Mouse (Mus musculus): ENCODE measurements at regions not wholly inside any gene's neighbourhood (a gene's known extent, or its start where the extent isn't known, plus 50 kb on each side); places are given as distances from the start of the nearest gene placed in this dataset.
A peak's percentile ranks its signal among the peaks of the same experiment; 100 is the strongest.
"Not testable (repeated sequence)": the region's sequence is repeated elsewhere in the genome, so short reads cannot be mapped to it uniquely, and the experiment has no call there.

GRCm38 (mm10) chr3:49586531-49587168 is 170.5 kb downstream of the Pcdh18 start:
- H3K27me3 ChIP-seq (ENCODE audit: control insufficient read depth, insufficient read depth, low read length): no peaks in the 10 kb centered on the region
- no peaks in the 10 kb centered on the region for H3K9me3 ChIP-seq (ENCODE audit: control insufficient read depth, low read length)
- no peaks in the 10 kb centered on the region for H3K36me3 ChIP-seq (ENCODE audit: control insufficient read depth, insufficient read depth, low read length)
- peak; percentile 86 for ATAC-seq (ENCODE audit: low FRiP score, low read depth)
- H3K4me1 ChIP-seq (ENCODE audit: control insufficient read depth, insufficient read depth, low read length): peaks cover 10% of the 10 kb centered on the region
- peak overlapping the region; percentile 71 for H3K27ac ChIP-seq (replicated peaks; ENCODE audit: low read depth, low read length)
- H3K9ac ChIP-seq (ENCODE audit: low read depth, low read length, severe bottlenecking): no peak overlapping the region
- WGBS: 26% methylated on average over 6 of the region's 6 CpGs
- peak; percentile 76 for DNase-seq (ENCODE audit: low spot score)
- TF ChIP-seq POLR2A (IDR thresholded peaks at IDR 0.05; ENCODE audit: borderline replicate concordance, extremely low read depth, insufficient read depth, insufficient read length): no peak
- no peak overlapping the region for H3K4me2 ChIP-seq (replicated peaks; ENCODE audit: low read depth, low read length, severe bottlenecking)
- H3K4me3 ChIP-seq (replicated peaks; ENCODE audit: low read length): no peak overlapping the region

DNA sequence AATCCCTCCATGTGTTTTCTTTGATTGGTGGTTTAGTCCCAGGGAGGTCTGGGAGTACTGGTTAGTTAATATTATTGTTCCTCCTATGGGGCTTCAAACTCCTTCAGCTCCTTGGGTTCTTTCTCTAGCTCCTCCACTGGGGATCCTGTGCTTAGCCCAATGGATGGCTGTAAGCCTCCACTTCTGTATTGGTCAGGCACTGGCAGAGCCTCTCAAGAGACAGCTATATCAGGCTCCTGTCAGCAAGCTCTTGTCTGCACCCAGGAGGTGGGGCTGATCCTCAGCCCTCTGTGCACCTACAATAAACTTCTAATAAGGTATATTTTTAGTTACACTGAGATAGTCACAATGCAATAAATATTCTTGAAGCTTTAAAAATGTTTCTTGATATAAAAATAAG is 171.2 kb downstream of the Pcdh18 start:
- ATAC-seq (ENCODE audit: low FRiP score, low read depth); H3K4me1 ChIP-seq (ENCODE audit: control insufficient read depth, insufficient read depth, low read length); H3K27me3 ChIP-seq (ENCODE audit: control insufficient read depth, insufficient read depth, low read length); H3K4me2 ChIP-seq (replicated peaks; ENCODE audit: low read depth, low read length, severe bottlenecking); DNase-seq (ENCODE audit: low spot score); H3K9me3 ChIP-seq (ENCODE audit: control insufficient read depth, low read length); H3K36me3 ChIP-seq (ENCODE audit: control insufficient read depth, insufficient read depth, low read length); H3K4me3 ChIP-seq (replicated peaks; ENCODE audit: low read length); H3K9ac ChIP-seq (ENCODE audit: low read depth, low read length, severe bottlenecking): not testable (repeated sequence)
- H3K27ac ChIP-seq (replicated peaks; ENCODE audit: low read depth, low read length): peak overlapping the region; percentile 38; the same call in 1 of the 2 replicates

GRCm38 (mm10) chr3:49566769-49567729 is 190.1 kb downstream of the Pcdh18 start:
- TF ChIP-seq POLR2A (IDR thresholded peaks at IDR 0.05; ENCODE audit: borderline replicate concordance, extremely low read depth, insufficient read depth, insufficient read length): no peak
- Histone ChIP-seq H3K27ac (replicated peaks; ENCODE audit: low read depth, low read length) (no peak overlapping the region), H3K9me3 (ENCODE audit: control insufficient read depth, low read length) (no peaks in the 10 kb centered on the region), H3K4me1 (ENCODE audit: control insufficient read depth, insufficient read depth, low read length) (no peaks in the 10 kb centered on the region), H3K4me2 (replicated peaks; ENCODE audit: low read depth, low read length, severe bottlenecking) (no peak overlapping the region), H3K4me3 (replicated peaks; ENCODE audit: low read length) (no peak overlapping the region), H3K36me3 (ENCODE audit: control insufficient read depth, insufficient read depth, low read length) (no peaks in the 10 kb centered on the region), H3K9ac (ENCODE audit: low read depth, low read length, severe bottlenecking) (no peak overlapping the region), H3K27me3 (ENCODE audit: control insufficient read depth, insufficient read depth, low read length) (no peaks in the 10 kb centered on the region)
- 70% methylated on average over 8 of the region's 8 CpGs for WGBS
- ATAC-seq (ENCODE audit: low FRiP score, low read depth) (no peak), DNase-seq (ENCODE audit: low spot score) (no peak)

DNA sequence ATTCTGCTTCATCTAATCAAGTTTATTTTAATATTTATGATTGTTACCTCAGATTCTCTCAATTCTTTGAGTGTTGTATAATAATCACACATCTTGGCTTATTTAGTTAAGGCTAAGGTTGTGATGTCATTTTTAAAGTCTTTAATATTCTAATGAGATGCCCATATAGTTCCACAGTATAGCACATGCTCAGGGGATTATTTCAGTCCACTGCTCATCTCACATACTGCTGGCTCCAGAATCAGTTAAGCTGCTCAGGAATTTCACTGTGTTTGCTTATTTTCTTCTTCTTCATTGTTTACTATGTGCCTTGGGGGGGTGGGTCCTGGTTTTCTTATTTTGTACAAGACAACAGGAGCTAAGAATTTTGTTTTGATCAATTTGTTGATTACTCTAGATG is 229.5 kb downstream of the Pcdh18 start:
- Histone ChIP-seq H3K27ac (replicated peaks; ENCODE audit: low read depth, low read length) (no peak overlapping the region), H3K9me3 (ENCODE audit: control insufficient read depth, low read length) (no peaks in the 10 kb centered on the region), H3K9ac (ENCODE audit: low read depth, low read length, severe bottlenecking) (no peak overlapping the region), H3K4me3 (replicated peaks; ENCODE audit: low read length) (no peak overlapping the region), H3K4me1 (ENCODE audit: control insufficient read depth, insufficient read depth, low read length) (no peaks in the 10 kb centered on the region), H3K36me3 (ENCODE audit: control insufficient read depth, insufficient read depth, low read length) (no peaks in the 10 kb centered on the region), H3K27me3 (ENCODE audit: control insufficient read depth, insufficient read depth, low read length) (no peaks in the 10 kb centered on the region), H3K4me2 (replicated peaks; ENCODE audit: low read depth, low read length, severe bottlenecking) (no peak overlapping the region)
- ATAC-seq (ENCODE audit: low FRiP score, low read depth): no peak
- TF ChIP-seq POLR2A (IDR thresholded peaks at IDR 0.05; ENCODE audit: borderline replicate concordance, extremely low read depth, insufficient read depth, insufficient read length): no peak
- DNase-seq (ENCODE audit: low spot score): no peak

GRCm38 (mm10) chr3:49520088-49520487 is 237.0 kb downstream of the Pcdh18 start:
- Histone ChIP-seq H3K36me3 (ENCODE audit: control insufficient read depth, insufficient read depth, low read length) (no peaks in the 10 kb centered on the region), H3K27ac (replicated peaks; ENCODE audit: low read depth, low read length) (no peak overlapping the region), H3K27me3 (ENCODE audit: control insufficient read depth, insufficient read depth, low read length) (no peaks in the 10 kb centered on the region), H3K9me3 (ENCODE audit: control insufficient read depth, low read length) (no peaks in the 10 kb centered on the region), H3K9ac (ENCODE audit: low read depth, low read length, severe bottlenecking) (no peak overlapping the region), H3K4me2 (replicated peaks; ENCODE audit: low read depth, low read length, severe bottlenecking) (no peak overlapping the region), H3K4me1 (ENCODE audit: control insufficient read depth, insufficient read depth, low read length) (no peaks in the 10 kb centered on the region), H3K4me3 (replicated peaks; ENCODE audit: low read length) (no peak overlapping the region)
- DNase-seq (ENCODE audit: low spot score) (no peak), ATAC-seq (ENCODE audit: low FRiP score, low read depth) (no peak)
- WGBS: 63% methylated on average over 2 of the region's 2 CpGs
- TF ChIP-seq POLR2A (IDR thresholded peaks at IDR 0.05; ENCODE audit: borderline replicate concordance, extremely low read depth, insufficient read depth, insufficient read length): no peak
